Comparison of ENCODE assay signal across 9 mouse cellular contexts in the genomic region with DNA sequence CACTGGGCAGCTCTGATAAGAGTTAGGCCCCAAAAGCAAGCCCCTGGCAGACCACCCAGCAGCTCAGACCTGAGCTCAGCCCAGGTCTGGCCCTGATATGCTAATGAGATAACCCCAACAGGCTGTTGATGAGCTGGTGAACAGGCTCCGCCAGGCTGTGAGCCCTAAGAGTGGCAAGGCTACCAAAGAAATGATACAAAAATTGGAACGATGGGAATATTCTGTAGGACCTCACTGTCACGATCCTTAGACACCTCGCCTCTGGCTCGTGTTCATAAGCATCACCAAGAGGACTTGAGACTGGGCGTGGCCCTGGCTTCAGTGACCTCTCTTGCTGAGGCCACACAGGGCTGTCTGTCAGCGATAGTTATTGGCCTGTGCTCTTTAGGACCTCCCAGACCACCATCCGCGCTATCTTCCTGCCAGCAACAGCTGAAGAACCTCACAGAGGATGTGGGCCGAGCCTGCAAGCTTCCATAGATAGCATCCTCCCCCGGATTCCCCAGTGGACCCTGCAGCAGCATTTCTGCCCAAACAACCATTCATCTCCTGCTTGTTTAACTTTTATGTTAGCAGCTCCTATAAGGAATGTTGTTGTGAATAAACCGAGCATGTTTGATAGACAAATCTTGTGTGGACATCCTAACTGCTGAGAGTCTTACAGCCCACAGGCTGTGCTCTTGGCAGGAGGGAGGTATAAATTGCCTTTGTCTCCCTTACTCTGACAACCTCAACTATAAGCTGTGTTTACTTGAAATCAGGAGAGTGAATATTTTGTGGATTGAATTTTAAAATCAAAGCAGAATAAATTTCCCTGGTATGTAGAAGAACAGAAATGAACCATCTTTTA. TPM values are rescaled to one million over a fixed set of nuclear protein-coding genes. Genes with fewer than 3 reads are reported as not detected.
A peak's percentile ranks its signal among the peaks of the same experiment; 100 is the strongest.
DNase-seq lines count a peak whose midpoint lies in the region; ATAC-seq and TF ChIP-seq lines count a peak whose summit lies in the region.
"Had no signal": no experiment of that assay in that cellular context is flagged by ENCODE, and none has a peak within 500 bp of the region (broad histone marks: within the 10 kb centered on the region; RNA-seq: fewer than 3 reads in every experiment).

No protein-coding gene starts in this region.

- H3K27me3 ChIP-seq in forebrain, embryonic 15.5 days, result no peaks in the 10 kb centered on the region
- no peaks in the 10 kb centered on the region for H3K27me3 ChIP-seq in hindbrain, postnatal 0 days (ENCODE audit: insufficient read depth, low read length)
- H3K27me3 ChIP-seq in stomach, embryonic 14.5 days (ENCODE audit: control insufficient read depth, insufficient read depth, low read length), result no peaks in the 10 kb centered on the region
- H3K27me3 ChIP-seq: limb, embryonic 12.5 days had no signal

- WGBS in forebrain, embryonic 15.5 days, result 25% methylated on average over 12 of the region's 12 CpGs
- 25% methylated on average over 12 of the region's 12 CpGs for WGBS in hindbrain, postnatal 0 days
- 25% methylated on average over 12 of the region's 12 CpGs for WGBS in stomach, embryonic 14.5 days

- H3K9me3 ChIP-seq in forebrain, embryonic 15.5 days, result no peaks in the 10 kb centered on the region
- no peaks in the 10 kb centered on the region for H3K9me3 ChIP-seq in hindbrain, postnatal 0 days (ENCODE audit: low read length)
- no peaks in the 10 kb centered on the region for H3K9me3 ChIP-seq in stomach, embryonic 14.5 days (ENCODE audit: control insufficient read depth, low read depth, low read length)
- H3K9me3 ChIP-seq: limb, embryonic 12.5 days had no signal

- no peak overlapping the region for H3K4me2 ChIP-seq in forebrain, embryonic 15.5 days (replicated peaks)
- H3K4me2 ChIP-seq in hindbrain, postnatal 0 days (ENCODE audit: low read depth, low read length), result no peak overlapping the region
- no peak overlapping the region for H3K4me2 ChIP-seq in stomach, embryonic 14.5 days (replicated peaks; ENCODE audit: low read depth, low read length)
- H3K4me2 ChIP-seq: limb, embryonic 12.5 days had no signal

- peaks cover 23% of the 10 kb centered on the region for H3K4me1 ChIP-seq in forebrain, embryonic 15.5 days
- H3K4me1 ChIP-seq in hindbrain, postnatal 0 days (ENCODE audit: insufficient read depth, low read length), result no peaks in the 10 kb centered on the region
- H3K4me1 ChIP-seq in stomach, embryonic 14.5 days (ENCODE audit: control insufficient read depth, insufficient read depth, low read length), result peaks cover 18% of the 10 kb centered on the region

- peak; percentile 34 for DNase-seq in adrenal gland, postnatal 14 days
- DNase-seq in adrenal gland, adult 2 months, result no peak
- DNase-seq in 416B (ENCODE audit: low read depth), result peak; percentile 12
- peak; percentile 21 for DNase-seq in hindbrain, postnatal 0 days (ENCODE audit: low spot score)
- peak; percentile 72 for DNase-seq in lung, postnatal 10 days
- DNase-seq in layer of hippocampus, postnatal 14 days (ENCODE audit: low spot score in 2 of 2), result no peak

- no peak overlapping the region for H3K9ac ChIP-seq in forebrain, embryonic 15.5 days (replicated peaks)
- no peak overlapping the region for H3K9ac ChIP-seq in hindbrain, postnatal 0 days (replicated peaks; ENCODE audit: low read length)
- no peak overlapping the region for H3K9ac ChIP-seq in stomach, embryonic 14.5 days (replicated peaks; ENCODE audit: low read depth, low read length)
- H3K9ac ChIP-seq: limb, embryonic 12.5 days had no signal

- H3K27ac ChIP-seq in forebrain, embryonic 15.5 days (replicated peaks), result peak overlapping the region; percentile 59
- no peak overlapping the region for H3K27ac ChIP-seq in hindbrain, postnatal 0 days
- peak overlapping the region; percentile 76 for H3K27ac ChIP-seq in stomach, embryonic 14.5 days (ENCODE audit: low read length)
- H3K27ac ChIP-seq: limb, embryonic 12.5 days had no signal

- no peak for TF ChIP-seq CTCF in hindbrain, postnatal 0 days (IDR thresholded peaks at IDR 0.05; ENCODE audit: low read depth)

- H3K36me3 ChIP-seq in forebrain, embryonic 15.5 days, result no peaks in the 10 kb centered on the region
- H3K36me3 ChIP-seq in hindbrain, postnatal 0 days (ENCODE audit: insufficient read depth, low read length), result no peaks in the 10 kb centered on the region
- H3K36me3 ChIP-seq in stomach, embryonic 14.5 days (ENCODE audit: control insufficient read depth, insufficient read depth, low read length), result no peaks in the 10 kb centered on the region
- H3K36me3 ChIP-seq: limb, embryonic 12.5 days had no signal

- no peak overlapping the region for H3K4me3 ChIP-seq in forebrain, embryonic 15.5 days
- H3K4me3 ChIP-seq in hindbrain, postnatal 0 days (ENCODE audit: low read length), result no peak overlapping the region
- no peak overlapping the region for H3K4me3 ChIP-seq in stomach, embryonic 14.5 days (ENCODE audit: low read depth, low read length)
- H3K4me3 ChIP-seq: limb, embryonic 12.5 days had no signal

- no peak for ATAC-seq in forebrain, embryonic 15.5 days (replicated peaks)
- peak; percentile 67; the same call in 1 of the 2 replicates for ATAC-seq in hindbrain, postnatal 0 days
- ATAC-seq in stomach, embryonic 14.5 days (ENCODE audit: insufficient number of reproducible peaks, insufficient read depth, low FRiP score, low read depth), result peak; percentile 86; the same call in 1 of the 2 replicates

RNA-seq across cellular contexts. Expression of a gene that starts 17.0 kb away (rescaled TPM):
- total RNA-seq in adrenal gland, postnatal 14 days (2021), result not detected in 2 replicates
- not detected for total RNA-seq in adrenal gland, adult 2 months (2021)
- not detected in 2 replicates for polyA plus RNA-seq in adrenal gland, adult 2 months (2012; rRNA removed)
- not detected in 2 replicates for polyA plus RNA-seq in forebrain, embryonic 15.5 days (2015; fragmentation: Nextera tagmentation; extraction: Ambion mirVana)
- not detected in 2 replicates for total RNA-seq in hindbrain, postnatal 0 days (2014; rRNA removed)
- polyA plus RNA-seq in hindbrain, postnatal 0 days (2015; fragmentation: Nextera tagmentation; extraction: Ambion mirVana), result not detected in 2 replicates
- not detected in 2 replicates for polyA plus RNA-seq in stomach, embryonic 14.5 days (2014; fragmentation: Nextera tagmentation; extraction: Ambion mirVana)
- total RNA-seq in layer of hippocampus, postnatal 14 days (2021), result not detected
- polyA plus RNA-seq: limb, embryonic 12.5 days had no signal

RNA-seq across cellular contexts. Expression of a gene that starts 17.9 kb away (rescaled TPM):
- 50.4 and 53.1 TPM in 2 replicates for total RNA-seq in adrenal gland, postnatal 14 days (2021)
- 100 to 1,000 TPM in 1 of 2 experiments, 10 to 100 TPM in 1; 39.4 to 119 TPM for total RNA-seq in adrenal gland, adult 2 months (2021)
- 20.0 and 38.6 TPM in 2 replicates for polyA plus RNA-seq in adrenal gland, adult 2 months (2012; rRNA removed)
- polyA plus RNA-seq in forebrain, embryonic 15.5 days (2015; fragmentation: Nextera tagmentation; extraction: Ambion mirVana), result 22.5 and 23.1 TPM in 2 replicates
- 42.8 and 52.5 TPM in 2 replicates for total RNA-seq in hindbrain, postnatal 0 days (2014; rRNA removed)
- polyA plus RNA-seq in hindbrain, postnatal 0 days (2015; fragmentation: Nextera tagmentation; extraction: Ambion mirVana), result 14.3 and 14.8 TPM in 2 replicates
- 22.7 and 24.0 TPM in 2 replicates for polyA plus RNA-seq in stomach, embryonic 14.5 days (2014; fragmentation: Nextera tagmentation; extraction: Ambion mirVana)
- 10 to 100 TPM; 70.0 to 72.2 TPM for total RNA-seq in layer of hippocampus, postnatal 14 days (2021)

Comparison
In these comparisons a context has a peak if more than half of its experiments do, and no peak if none do; other contexts are left out.
1. DNase-seq: peak in adrenal gland, postnatal 14 days (single experiment), 416B (single experiment), hindbrain, postnatal 0 days (single experiment) and lung, postnatal 10 days (single experiment); none in adrenal gland, adult 2 months (single experiment) and layer of hippocampus, postnatal 14 days (0 of 2).